Mouse (Mus musculus) c-Kit-positive CD71-positive TER-119-negative erythroid progenitor cells, embryonic 14.5 days (primary cell): ENCODE results near the gene Hoxb3.

Experiments
- DNase-seq: peaks from one replicate; pipeline ENCODE4 v3.0.0-alpha.2; 2013; ENCODE audit warnings: low read depth

The Hoxb3 gene

DNA sequence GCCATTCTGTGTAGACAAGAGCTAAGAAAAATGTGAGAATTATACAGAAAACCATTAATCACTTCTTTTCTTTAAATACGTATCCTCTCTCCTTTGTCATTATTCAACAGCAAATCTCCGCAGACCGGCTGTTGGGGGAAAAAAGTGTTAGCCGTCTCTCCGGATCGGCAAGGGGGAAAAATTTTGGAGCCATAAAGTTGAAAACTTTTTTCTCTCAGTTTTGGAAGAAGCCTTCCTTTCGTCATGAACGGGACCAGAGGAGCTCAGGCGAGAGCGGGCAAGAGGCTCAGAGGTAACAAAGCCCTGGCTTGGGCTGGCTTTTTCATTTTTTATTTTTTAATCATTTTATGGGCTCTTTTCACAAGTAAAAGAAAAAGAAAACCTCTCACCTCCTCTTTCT lies at the start of gene Hoxb3:
Hoxb3 (plus strand) TSS at position 173 of the 400 bp plus-strand sequence.
- no peak for DNase-seq

DNA sequence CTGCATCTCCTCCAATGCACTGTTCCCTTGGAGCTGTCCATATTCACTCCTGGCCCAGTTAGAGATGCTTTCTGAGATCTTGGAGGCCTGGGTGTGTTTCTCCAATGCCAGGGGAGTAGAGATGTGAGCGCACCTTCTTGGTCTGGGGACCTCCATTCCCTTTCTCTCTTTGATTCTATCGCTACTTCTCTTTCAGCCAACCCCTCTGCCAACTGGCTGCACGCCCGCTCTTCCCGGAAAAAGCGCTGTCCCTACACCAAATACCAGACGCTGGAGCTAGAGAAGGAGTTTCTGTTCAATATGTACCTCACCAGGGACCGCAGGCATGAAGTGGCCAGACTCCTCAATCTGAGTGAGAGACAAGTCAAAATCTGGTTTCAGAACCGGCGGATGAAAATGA lies 48.7 kb upstream of the Hoxb3 start:
- DNase-seq = no peak

- no peak for DNase-seq
Measured at GRCm38 (mm10) chr11:96275896-96276295, 47.2 kb upstream of the Hoxb3 start.

DNA sequence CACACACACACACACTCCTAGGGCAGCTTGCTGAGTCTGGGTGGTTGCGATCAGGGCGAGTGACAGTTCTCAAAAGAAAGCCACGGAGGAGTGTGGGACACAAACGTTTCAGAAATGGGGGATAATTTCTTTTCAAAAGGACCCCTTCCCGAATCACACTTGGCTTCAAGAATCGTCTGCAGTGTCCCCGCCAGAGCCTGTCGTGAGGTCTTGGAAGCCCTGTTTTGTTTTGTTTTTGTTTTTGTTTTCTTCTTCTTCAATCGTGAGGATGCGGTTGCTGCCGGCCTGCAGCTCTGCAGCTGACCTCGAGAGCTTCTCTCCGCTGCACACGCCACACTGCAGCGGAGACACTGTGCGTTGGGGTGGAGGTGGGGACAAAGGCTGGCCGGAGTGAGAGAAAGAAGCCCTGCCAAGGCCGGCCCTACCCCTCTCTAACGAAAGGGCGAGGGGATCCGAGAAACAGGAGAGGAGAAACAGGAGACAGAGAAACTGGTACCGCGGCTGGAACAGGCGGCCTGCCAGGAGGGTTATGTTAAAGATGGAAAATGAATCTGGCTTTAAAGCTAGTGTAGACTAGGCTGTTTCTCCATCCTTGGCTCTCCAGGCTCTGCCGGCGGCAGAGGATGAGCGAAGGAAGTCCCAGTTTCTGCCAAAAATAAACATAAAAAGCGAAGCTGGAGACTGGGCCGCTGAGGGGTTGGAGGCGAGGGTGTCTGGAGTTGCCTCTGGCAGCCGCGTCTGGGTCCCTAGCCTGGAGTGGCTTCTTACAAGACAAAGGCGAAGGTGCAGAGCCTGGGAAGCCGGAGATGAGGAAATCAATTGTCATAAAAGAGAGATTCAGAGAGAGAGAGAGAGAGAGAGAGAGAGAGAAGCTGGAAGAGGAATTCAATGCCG lies 45.7 kb upstream of the Hoxb3 start:
- DNase-seq = no peak

- no peak for DNase-seq
Measured at GRCm38 (mm10) chr11:96278324-96278723, 44.8 kb upstream of the Hoxb3 start.

GRCm38 (mm10) chr11:96278773-96279172 lies 44.4 kb upstream of the Hoxb3 start:
- DNase-seq = peak; percentile 46

GRCm38 (mm10) chr11:96279421-96280233 lies 43.5 kb upstream of the Hoxb3 start:
- DNase-seq = no peak

DNA sequence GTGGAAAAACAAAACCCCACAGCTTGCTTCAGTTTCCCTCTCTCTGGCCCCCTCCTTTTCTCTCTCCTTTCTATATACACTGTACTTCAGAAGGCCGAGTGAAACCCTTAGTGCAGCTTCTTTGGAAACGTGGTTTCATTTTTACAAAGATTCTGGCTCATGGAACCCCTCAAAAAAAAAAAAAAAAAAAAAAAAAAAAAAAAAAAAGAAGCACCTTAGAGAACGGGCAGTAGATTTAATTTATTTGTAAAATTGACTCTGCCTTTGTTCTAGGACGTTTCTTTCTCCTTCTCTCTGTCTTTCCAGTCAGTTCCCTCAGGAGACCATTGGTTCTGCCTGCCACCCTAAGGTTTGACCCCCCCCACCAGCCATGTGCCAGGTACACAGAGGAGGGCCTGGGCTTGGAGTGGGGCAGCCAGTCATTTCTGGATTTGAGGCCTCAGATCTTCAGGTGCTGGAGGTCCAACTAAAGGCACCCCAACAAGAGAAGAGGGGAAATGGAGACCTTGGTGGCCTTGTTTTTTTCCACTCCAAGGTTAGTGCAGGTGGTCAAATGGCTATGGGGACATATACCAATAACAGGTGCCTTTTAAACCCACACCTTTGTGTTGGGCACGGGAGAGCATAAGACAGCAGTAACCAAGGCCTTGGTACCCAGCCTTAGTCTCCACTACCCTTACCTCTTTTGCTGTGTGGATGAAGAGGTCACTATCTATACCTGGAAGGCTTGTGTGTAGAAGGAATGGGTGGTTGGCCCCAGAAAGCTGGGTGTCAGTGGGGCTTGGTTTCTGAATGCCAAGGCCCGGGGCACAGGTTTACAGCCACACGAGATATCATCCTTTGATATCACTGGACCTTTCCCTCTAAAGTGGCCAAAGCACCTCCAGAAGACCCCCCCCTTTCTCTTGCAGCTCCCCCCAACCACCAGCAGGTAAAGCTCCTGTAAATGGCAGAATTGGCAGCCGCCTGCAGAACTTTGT lies 42.4 kb upstream of the Hoxb3 start:
- DNase-seq = no peak

GRCm38 (mm10) chr11:96281396-96281795 lies 41.7 kb upstream of the Hoxb3 start:
- DNase-seq = no peak

DNA sequence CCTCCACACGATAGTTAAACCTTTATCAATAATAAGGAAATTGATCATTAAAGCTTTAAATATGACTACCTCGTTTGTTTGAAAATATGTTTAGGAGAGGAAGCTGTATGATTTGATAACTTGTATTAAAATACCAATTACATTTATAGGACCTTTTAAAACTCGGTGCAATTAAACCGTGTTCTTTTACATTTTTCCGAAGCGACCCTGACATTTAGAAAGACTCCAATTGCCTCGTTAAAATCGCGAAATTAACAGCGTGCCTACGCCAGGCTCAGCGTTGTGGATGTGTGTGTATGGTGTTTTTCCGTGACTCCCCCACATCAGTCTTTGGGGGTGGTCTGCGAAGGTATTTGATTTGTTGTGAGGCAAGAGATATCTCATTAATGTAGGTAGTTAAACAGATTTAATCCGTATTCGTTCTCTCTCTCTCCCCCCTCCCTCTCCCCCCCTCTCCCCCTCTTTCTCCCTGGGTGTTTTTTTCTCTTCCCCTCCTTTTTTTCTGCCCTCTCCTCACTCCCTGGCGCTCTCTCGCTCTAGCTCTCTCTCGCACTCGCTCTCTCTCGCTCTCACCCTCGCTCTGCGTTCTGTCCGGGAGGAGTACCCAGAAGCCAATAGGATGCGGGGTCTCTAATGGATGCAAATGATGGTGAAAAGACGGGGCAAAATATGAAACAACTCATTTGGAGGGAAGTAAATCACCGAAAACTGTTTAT lies 41.1 kb upstream of the Hoxb3 start, which contains the start of gene Hoxb8:
Hoxb8 (plus strand) TSS at position 51 of the 716 bp plus-strand sequence.
- no peak for DNase-seq

DNA sequence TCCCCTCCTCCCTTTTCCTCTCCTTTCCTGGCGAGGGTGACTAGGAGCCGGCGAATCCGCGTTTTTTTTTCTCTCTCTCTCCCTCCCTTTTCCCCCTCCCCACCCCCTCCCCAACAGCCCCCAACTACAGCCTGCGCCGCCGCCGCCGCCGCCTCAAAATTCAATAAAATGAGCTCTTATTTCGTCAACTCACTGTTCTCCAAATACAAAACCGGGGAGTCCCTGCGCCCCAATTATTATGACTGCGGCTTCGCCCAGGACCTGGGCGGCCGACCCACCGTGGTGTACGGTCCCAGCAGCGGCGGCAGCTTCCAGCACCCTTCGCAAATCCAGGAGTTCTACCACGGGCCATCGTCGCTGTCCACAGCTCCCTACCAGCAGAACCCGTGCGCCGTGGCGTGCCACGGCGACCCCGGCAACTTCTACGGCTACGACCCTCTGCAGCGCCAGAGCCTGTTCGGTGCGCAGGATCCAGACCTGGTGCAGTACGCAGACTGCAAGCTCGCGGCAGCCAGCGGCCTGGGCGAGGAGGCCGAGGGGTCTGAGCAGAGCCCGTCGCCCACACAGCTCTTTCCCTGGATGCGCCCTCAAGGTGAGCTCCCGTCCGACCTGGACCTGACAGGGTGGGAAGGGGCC lies 40.2 kb upstream of the Hoxb3 start:
- no peak for DNase-seq

- no peak for DNase-seq
Measured at GRCm38 (mm10) chr11:96284041-96284749, 38.9 kb upstream of the Hoxb3 start.

DNA sequence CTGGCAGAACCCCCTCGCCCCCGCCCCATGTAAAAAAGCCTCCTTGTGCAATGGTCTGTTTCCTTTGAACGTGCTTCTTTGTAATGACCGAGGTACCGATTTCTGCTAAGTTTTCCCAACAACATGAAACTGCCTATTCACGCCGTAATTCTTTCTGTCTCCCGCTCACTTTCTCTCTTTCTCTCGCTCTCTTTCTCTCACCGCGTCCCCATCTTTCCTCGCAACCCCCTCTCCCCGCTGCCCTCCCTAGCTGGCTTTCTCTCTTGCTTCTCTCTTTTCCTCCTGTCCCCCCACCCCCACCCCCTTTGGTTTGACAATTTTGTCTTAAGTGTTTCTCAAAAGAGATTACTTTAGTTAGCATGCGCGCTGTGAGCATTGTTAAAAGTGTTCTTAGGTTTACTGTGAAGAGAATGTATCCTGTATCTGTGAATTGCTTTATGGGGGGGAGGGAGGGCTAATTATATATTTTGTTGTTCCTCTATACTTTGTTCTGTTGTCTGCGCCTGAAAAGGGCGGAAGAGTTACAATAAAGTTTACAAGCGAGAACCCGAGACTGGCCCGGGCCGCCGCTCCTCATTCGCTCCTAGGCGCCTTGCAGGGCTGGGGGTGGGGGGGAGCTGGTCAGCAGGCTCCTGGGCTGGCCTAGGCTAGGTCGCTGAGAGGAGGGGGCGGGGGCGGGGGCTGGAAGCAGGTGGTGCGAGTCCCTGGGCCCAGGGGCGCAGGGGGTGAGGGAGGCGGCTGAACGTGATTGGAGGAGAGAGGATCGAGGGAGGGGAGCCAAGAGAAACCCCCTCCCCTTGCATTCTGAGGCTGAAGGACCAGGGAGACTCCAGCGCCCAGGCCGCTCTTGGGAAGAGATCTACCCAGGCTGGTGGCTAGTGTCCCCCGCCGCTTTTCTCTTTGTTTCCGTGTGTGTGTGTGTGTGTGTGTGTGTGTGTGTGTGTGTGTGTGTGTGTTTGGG lies 38.1 kb upstream of the Hoxb3 start:
- DNase-seq = no peak

- no peak for DNase-seq
Measured at GRCm38 (mm10) chr11:96285771-96286738, 37.1 kb upstream of the Hoxb3 start, which contains the start of gene Hoxb7. Gene Hoxb7, plus strand, starts transcription at chr11:96286623.

DNA sequence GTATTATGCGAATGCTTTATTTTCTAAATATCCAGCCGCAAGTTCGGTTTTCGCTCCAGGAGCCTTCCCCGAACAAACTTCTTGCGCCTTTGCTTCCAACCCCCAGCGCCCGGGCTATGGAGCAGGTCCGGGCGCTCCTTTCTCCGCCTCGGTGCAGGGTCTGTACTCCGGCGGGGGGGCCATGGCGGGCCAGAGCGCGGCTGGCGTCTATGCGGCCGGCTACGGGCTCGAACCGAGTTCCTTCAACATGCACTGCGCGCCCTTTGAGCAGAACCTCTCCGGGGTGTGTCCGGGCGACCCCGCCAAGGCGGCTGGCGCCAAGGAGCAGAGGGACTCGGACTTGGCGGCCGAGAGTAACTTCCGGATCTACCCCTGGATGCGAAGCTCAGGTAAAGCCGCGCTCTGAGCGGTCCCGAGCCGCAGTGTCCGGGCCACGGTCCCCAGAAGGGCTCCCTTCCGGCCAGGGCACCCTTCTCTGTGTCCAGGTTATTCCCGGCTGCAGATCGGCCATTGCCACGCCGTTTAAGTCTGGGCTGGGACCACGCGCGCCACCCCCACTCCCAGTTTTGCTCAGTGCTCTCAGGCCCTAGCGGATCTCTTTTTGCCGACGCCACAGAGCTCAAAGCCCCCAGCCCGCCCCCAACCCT lies 36.3 kb upstream of the Hoxb3 start:
- DNase-seq = no peak

DNA sequence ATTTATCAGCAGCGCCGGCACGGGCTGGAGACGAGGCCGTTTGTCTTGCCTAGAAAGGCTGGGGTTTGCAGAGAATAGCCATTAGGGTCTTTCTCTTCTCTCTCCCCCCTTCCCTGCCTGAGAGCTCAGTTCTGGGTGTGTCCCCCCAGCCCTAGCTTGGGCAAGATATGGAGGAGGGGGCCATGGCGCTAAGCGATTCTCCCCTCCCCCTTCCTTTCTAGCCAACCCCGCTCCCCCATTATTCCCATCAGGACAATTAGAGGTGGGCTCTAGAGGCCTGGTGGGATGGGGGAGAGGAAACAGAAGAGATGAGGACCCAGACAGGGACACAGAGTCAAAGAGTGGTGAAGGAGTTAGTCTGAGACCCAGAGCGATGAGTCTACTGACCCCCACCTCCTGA lies 35.7 kb upstream of the Hoxb3 start:
- DNase-seq = no peak
